Mouse (Mus musculus): Measurements from ENCODE around the gene Tbc1d8b. TPM values are rescaled to one million over a fixed set of nuclear protein-coding genes. Genes with fewer than 3 reads are reported as not detected.
A peak's percentile ranks its signal among the peaks of the same experiment; 100 is the strongest.
"Not testable (repeated sequence)": the region's sequence is repeated elsewhere in the genome, so short reads cannot be mapped to it uniquely, and the experiment has no call there.

Gene Tbc1d8b
- polyA plus RNA-seq, 1 experiment from 2014 or later: 1.3 TPM

DNA sequence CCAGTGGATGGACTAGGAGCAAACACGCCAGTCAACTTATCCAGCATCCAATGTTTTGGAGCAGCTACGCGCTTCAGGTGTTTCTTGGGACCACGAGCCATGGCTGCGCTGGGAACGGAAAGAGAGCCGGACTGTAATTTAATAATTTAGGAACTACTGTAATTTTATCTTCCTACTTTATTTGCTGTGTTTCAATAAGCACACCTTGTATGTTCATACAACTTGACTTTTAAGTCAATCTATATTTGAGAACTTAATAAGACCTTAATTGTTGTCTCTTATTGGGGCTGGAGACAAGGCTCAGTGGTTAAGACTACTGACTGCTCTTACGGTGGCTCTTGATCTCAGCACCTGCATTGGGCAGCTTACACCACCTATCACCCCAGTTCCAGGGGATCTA lies 29.6 kb downstream of the Tbc1d8b start, which contains the start of gene Gm15013:
TSS of gene Gm15013 (minus strand) at position 101 of the 400 bp plus-strand sequence.
- H3K9ac ChIP-seq (ENCODE audit: low read depth, low read length): no peak within 1 kb of the TSS
- ATAC-seq (ENCODE audit: low FRiP score, low TSS enrichment): no peak
- H3K4me2 ChIP-seq (replicated peaks; ENCODE audit: low read depth, low read length): no peak within 1 kb of the TSS
- WGBS: 93% methylated on average over 8 of the region's 8 CpGs
- H3K9me3 ChIP-seq (ENCODE audit: control insufficient read depth, low read length): no peaks in the 10 kb centered on the region
- H3K36me3 ChIP-seq (ENCODE audit: control insufficient read depth, insufficient read depth, low read length): no peaks in the 10 kb centered on the region
- H3K27ac ChIP-seq (ENCODE audit: low read depth, low read length): no peak within 1 kb of the TSS
- no peaks in the 10 kb centered on the region for H3K4me1 ChIP-seq (ENCODE audit: control insufficient read depth, insufficient read depth, low read length)
- H3K4me3 ChIP-seq (ENCODE audit: low read length): no peak within 1 kb of the TSS
- no peaks in the 10 kb centered on the region for H3K27me3 ChIP-seq (ENCODE audit: control insufficient read depth, insufficient read depth, low read length)

DNA sequence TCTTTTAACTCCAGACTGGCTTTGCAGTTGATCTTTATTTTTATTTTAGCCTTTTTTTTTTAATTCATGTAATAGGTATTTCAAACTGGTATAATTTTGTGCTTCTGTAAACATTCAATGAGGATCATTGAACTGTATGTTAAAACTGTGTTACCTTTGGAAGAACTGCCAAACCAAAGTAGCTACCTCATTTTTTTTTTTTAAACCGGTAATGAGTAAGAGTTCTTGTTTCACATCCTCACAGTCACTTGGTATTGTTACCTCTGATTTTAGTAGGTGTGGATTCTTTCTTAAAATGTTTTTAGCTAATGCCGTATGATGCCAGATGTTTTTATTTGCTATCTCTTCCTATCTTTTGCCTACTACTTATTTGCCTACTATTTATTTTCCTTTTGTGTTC lies 37.6 kb downstream of the Tbc1d8b start:
- no peak for ATAC-seq (ENCODE audit: low FRiP score, low TSS enrichment)
- Histone ChIP-seq H3K27me3 (ENCODE audit: control insufficient read depth, insufficient read depth, low read length) (no peaks in the 10 kb centered on the region), H3K27ac (ENCODE audit: low read depth, low read length) (no peak overlapping the region), H3K4me3 (ENCODE audit: low read length) (no peak overlapping the region), H3K36me3 (ENCODE audit: control insufficient read depth, insufficient read depth, low read length) (no peaks in the 10 kb centered on the region), H3K4me2 (replicated peaks; ENCODE audit: low read depth, low read length) (no peak overlapping the region), H3K4me1 (ENCODE audit: control insufficient read depth, insufficient read depth, low read length) (no peaks in the 10 kb centered on the region), H3K9ac (ENCODE audit: low read depth, low read length) (no peak overlapping the region), H3K9me3 (ENCODE audit: control insufficient read depth, low read length) (no peaks in the 10 kb centered on the region)
- 89% methylated on average over 2 of the region's 2 CpGs for WGBS

- no peak overlapping the region for H3K27ac ChIP-seq (ENCODE audit: low read depth, low read length)
- H3K36me3 ChIP-seq (ENCODE audit: control insufficient read depth, insufficient read depth, low read length): no peaks in the 10 kb centered on the region
- H3K27me3 ChIP-seq (ENCODE audit: control insufficient read depth, insufficient read depth, low read length): no peaks in the 10 kb centered on the region; the same call in 1 of the 2 replicates
- WGBS: 83% methylated on average over 3 of the region's 3 CpGs
- H3K4me2 ChIP-seq (replicated peaks; ENCODE audit: low read depth, low read length): no peak overlapping the region
- H3K4me1 ChIP-seq (ENCODE audit: control insufficient read depth, insufficient read depth, low read length): no peaks in the 10 kb centered on the region
- H3K4me3 ChIP-seq (ENCODE audit: low read length): no peak overlapping the region
- no peak for ATAC-seq (ENCODE audit: low FRiP score, low TSS enrichment)
- H3K9me3 ChIP-seq (ENCODE audit: control insufficient read depth, low read length): no peaks in the 10 kb centered on the region
- no peak overlapping the region for H3K9ac ChIP-seq (ENCODE audit: low read depth, low read length)
Observed at GRCm38 (mm10) chrX:139730541-139730940, 45.7 kb downstream of the Tbc1d8b start.

- H3K9ac ChIP-seq (ENCODE audit: low read depth, low read length): no peak overlapping the region
- no peak overlapping the region for H3K4me3 ChIP-seq (ENCODE audit: low read length)
- WGBS: 89% methylated on average over 5 of the region's 5 CpGs
- no peaks in the 10 kb centered on the region; the same call in 1 of the 2 replicates for H3K27me3 ChIP-seq (ENCODE audit: control insufficient read depth, insufficient read depth, low read length)
- no peak overlapping the region for H3K4me2 ChIP-seq (replicated peaks; ENCODE audit: low read depth, low read length)
- ATAC-seq (ENCODE audit: low FRiP score, low TSS enrichment): no peak
- no peak overlapping the region for H3K27ac ChIP-seq (ENCODE audit: low read depth, low read length)
- no peaks in the 10 kb centered on the region for H3K36me3 ChIP-seq (ENCODE audit: control insufficient read depth, insufficient read depth, low read length)
- H3K9me3 ChIP-seq (ENCODE audit: control insufficient read depth, low read length): no peaks in the 10 kb centered on the region
- H3K4me1 ChIP-seq (ENCODE audit: control insufficient read depth, insufficient read depth, low read length): no peaks in the 10 kb centered on the region
Observed at GRCm38 (mm10) chrX:139737066-139737465, 52.3 kb downstream of the Tbc1d8b start.

DNA sequence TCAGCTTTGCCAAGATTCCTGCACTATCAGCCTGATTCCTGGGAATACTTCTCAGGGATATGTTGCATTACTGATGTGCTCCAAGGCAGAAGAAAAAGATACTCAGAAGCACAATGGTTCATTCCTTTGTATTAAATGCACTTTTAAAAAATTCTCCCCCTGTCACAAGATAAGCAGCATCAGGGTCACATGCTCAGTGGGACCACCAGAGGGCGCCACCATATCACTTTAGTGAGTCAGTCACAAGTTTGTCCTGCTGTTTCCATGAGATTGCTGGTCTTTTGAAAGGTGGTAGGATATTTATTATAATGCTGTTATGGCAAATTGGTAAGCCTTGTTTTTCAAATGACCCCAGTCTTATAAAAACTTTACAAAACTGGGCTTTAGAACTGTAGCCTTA lies 67.1 kb downstream of the Tbc1d8b start:
- 3% methylated on average over 1 of the region's 1 CpGs for WGBS
- Histone ChIP-seq H3K9ac (ENCODE audit: low read depth, low read length) (no peak overlapping the region), H3K27ac (ENCODE audit: low read depth, low read length) (no peak overlapping the region), H3K9me3 (ENCODE audit: control insufficient read depth, low read length) (no peaks in the 10 kb centered on the region), H3K27me3 (ENCODE audit: control insufficient read depth, insufficient read depth, low read length) (no peaks in the 10 kb centered on the region), H3K36me3 (ENCODE audit: control insufficient read depth, insufficient read depth, low read length) (no peaks in the 10 kb centered on the region), H3K4me1 (ENCODE audit: control insufficient read depth, insufficient read depth, low read length) (no peaks in the 10 kb centered on the region), H3K4me2 (replicated peaks; ENCODE audit: low read depth, low read length) (no peak overlapping the region), H3K4me3 (ENCODE audit: low read length) (no peak overlapping the region)
- no peak for ATAC-seq (ENCODE audit: low FRiP score, low TSS enrichment)

GRCm38 (mm10) chrX:139758634-139759033 lies 73.8 kb downstream of the Tbc1d8b start:
- not testable (repeated sequence) for H3K4me3 ChIP-seq (ENCODE audit: low read length); H3K36me3 ChIP-seq (ENCODE audit: control insufficient read depth, insufficient read depth, low read length)
- WGBS: 82% methylated on average over 3 of the region's 3 CpGs

GRCm38 (mm10) chrX:139762546-139762945 lies 77.8 kb downstream of the Tbc1d8b start:
- no peak overlapping the region for H3K4me3 ChIP-seq (ENCODE audit: low read length)
- no peak overlapping the region for H3K4me2 ChIP-seq (replicated peaks; ENCODE audit: low read depth, low read length)
- H3K36me3 ChIP-seq (ENCODE audit: control insufficient read depth, insufficient read depth, low read length): no peaks in the 10 kb centered on the region
- H3K27ac ChIP-seq (ENCODE audit: low read depth, low read length): no peak overlapping the region
- no peaks in the 10 kb centered on the region for H3K9me3 ChIP-seq (ENCODE audit: control insufficient read depth, low read length)
- no peak overlapping the region for H3K9ac ChIP-seq (ENCODE audit: low read depth, low read length)
- no peak for ATAC-seq (ENCODE audit: low FRiP score, low TSS enrichment)
- no peaks in the 10 kb centered on the region; the same call in 1 of the 2 replicates for H3K27me3 ChIP-seq (ENCODE audit: control insufficient read depth, insufficient read depth, low read length)
- 87% methylated on average over 2 of the region's 2 CpGs for WGBS
- no peaks in the 10 kb centered on the region for H3K4me1 ChIP-seq (ENCODE audit: control insufficient read depth, insufficient read depth, low read length)

More at GRCm38 (mm10) chrX:139758634-139759033, 73.8 kb downstream of the Tbc1d8b start:
- H3K27me3 ChIP-seq (ENCODE audit: control insufficient read depth, insufficient read depth, low read length); H3K9ac ChIP-seq (ENCODE audit: low read depth, low read length); ATAC-seq (ENCODE audit: low FRiP score, low TSS enrichment); H3K4me2 ChIP-seq (replicated peaks; ENCODE audit: low read depth, low read length); H3K27ac ChIP-seq (ENCODE audit: low read depth, low read length); H3K9me3 ChIP-seq (ENCODE audit: control insufficient read depth, low read length); H3K4me1 ChIP-seq (ENCODE audit: control insufficient read depth, insufficient read depth, low read length): not testable (repeated sequence)

- Histone ChIP-seq H3K4me2 (replicated peaks; ENCODE audit: low read depth, low read length) (no peak overlapping the region), H3K4me1 (ENCODE audit: control insufficient read depth, insufficient read depth, low read length) (no peaks in the 10 kb centered on the region), H3K27ac (ENCODE audit: low read depth, low read length) (no peak overlapping the region), H3K4me3 (ENCODE audit: low read length) (no peak overlapping the region), H3K9ac (ENCODE audit: low read depth, low read length) (no peak overlapping the region), H3K9me3 (ENCODE audit: control insufficient read depth, low read length) (no peaks in the 10 kb centered on the region), H3K36me3 (ENCODE audit: control insufficient read depth, insufficient read depth, low read length) (no peaks in the 10 kb centered on the region), H3K27me3 (ENCODE audit: control insufficient read depth, insufficient read depth, low read length) (no peaks in the 10 kb centered on the region)
- 74% methylated on average over 13 of the region's 13 CpGs for WGBS
- no peak for ATAC-seq (ENCODE audit: low FRiP score, low TSS enrichment)
Observed at GRCm38 (mm10) chrX:139769975-139770637, 85.3 kb downstream of the Tbc1d8b start.

- H3K27ac ChIP-seq (ENCODE audit: low read depth, low read length): no peak overlapping the region
- H3K9ac ChIP-seq (ENCODE audit: low read depth, low read length): no peak overlapping the region
- H3K9me3 ChIP-seq (ENCODE audit: control insufficient read depth, low read length): no peaks in the 10 kb centered on the region
- H3K36me3 ChIP-seq (ENCODE audit: control insufficient read depth, insufficient read depth, low read length): no peaks in the 10 kb centered on the region
- no peaks in the 10 kb centered on the region for H3K4me1 ChIP-seq (ENCODE audit: control insufficient read depth, insufficient read depth, low read length)
- peak; percentile 71 for ATAC-seq (ENCODE audit: low FRiP score, low TSS enrichment)
- H3K4me2 ChIP-seq (replicated peaks; ENCODE audit: low read depth, low read length): no peak overlapping the region
- 0 out of 2 replicates have a peak, but pooled peaks cover 3% of the 10 kb centered on the region for H3K27me3 ChIP-seq (ENCODE audit: control insufficient read depth, insufficient read depth, low read length)
- no peak overlapping the region for H3K4me3 ChIP-seq (ENCODE audit: low read length)
- 38% methylated on average over 18 of the region's 18 CpGs for WGBS
Observed at GRCm38 (mm10) chrX:139774309-139775083, 89.7 kb downstream of the Tbc1d8b start.
